Mouse (Mus musculus): ENCODE measurements around the gene Armc12. TPM values are rescaled to one million over a fixed set of nuclear protein-coding genes. Genes with fewer than 3 reads are reported as not detected.

Armc12 gene
- polyA plus RNA-seq, 1 experiment = not detected

DNA sequence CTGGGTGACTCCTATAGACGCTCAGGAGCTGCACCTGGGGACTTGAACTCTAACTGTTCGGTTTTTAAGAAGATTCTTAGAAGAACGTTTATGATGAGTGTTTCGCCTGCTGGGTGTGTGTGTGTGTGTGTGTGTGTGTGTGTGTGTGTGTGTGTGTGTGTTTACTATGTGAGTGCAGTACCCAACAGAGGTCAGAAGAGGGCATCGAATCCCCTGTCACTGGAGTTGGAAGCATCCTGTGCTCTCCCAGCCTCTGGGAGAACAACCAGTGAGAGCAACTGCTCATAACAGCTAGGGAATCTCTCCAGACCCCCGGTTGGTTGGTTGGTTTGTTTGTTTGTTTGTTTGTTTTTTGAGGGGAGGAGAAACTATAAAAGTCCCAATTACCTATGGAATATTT, 43.9 kb upstream of the Armc12 start:
- Histone ChIP-seq H3K4me2 (ENCODE audit: low read depth) (no peak overlapping the region), H3K27me3 (ENCODE audit: control insufficient read depth, insufficient read depth, insufficient read length) (no peaks in the 10 kb centered on the region), H3K4me3 (no peak overlapping the region), H3K36me3 (ENCODE audit: control insufficient read depth, insufficient read depth) (no peaks in the 10 kb centered on the region), H3K79me2 (ENCODE audit: control insufficient read depth, insufficient read depth) (peaks cover 10% of the 10 kb centered on the region), H3ac (ENCODE audit: control insufficient read depth, insufficient read length) (no peak overlapping the region)
- TF ChIP-seq POLR2A (IDR thresholded peaks at IDR 0.05; ENCODE audit: insufficient read length, low read depth) (no peak), SRF (IDR thresholded peaks at IDR 0.05; ENCODE audit: control insufficient read depth, insufficient read length, low read depth) (no peak), TCF3 (IDR thresholded peaks at IDR 0.05; ENCODE audit: insufficient read length, low read depth) (no peak), POLR2AphosphoS2 (IDR thresholded peaks at IDR 0.05; ENCODE audit: insufficient read length, low read depth) (no peak), CEBPB (IDR thresholded peaks at IDR 0.05; ENCODE audit: insufficient read depth, poor library complexity, severe bottlenecking) (no peak), USF1 (IDR thresholded peaks at IDR 0.05; ENCODE audit: low read depth) (no peak)

DNA sequence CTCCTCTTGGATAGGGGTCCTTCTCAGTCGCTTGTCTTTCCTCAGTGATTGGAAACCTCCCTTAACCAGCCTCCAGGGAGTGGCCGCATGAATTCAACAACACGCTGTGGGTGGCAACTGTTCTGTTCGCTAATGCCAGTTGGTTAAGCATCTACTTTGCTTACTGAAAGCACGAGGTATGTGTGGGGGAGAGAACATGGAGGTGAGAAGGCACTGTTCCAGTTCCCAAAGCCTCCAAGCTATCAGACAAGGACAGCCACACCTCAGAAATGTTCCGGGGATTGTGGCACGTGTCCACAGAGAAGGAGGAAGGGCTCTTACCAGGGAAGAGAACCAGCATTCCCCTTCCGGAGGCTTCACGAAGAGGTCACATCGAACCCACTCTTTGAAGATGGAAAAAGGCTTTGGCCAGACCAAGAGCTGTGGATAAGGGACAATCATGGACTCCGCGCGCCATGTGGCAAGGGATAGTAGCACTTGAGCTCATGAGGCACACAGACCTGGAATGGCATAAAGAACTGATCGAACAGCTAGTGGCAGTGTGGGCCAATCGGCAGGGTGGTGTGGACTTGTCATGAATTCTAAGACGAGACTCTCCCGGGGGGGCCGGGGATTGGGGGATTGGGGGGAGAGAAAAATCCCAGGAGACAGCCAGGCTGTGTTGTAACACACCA, 42.9 kb upstream of the Armc12 start:
- TF ChIP-seq MAX (IDR thresholded peaks at IDR 0.05; ENCODE audit: low read depth) = no peak
- no peak for TF ChIP-seq REST (IDR thresholded peaks at IDR 0.05; ENCODE audit: insufficient read depth, insufficient read length)
- TF ChIP-seq MYOG (IDR thresholded peaks at IDR 0.05; ENCODE audit: control insufficient read depth in 1 of 3, insufficient read depth in 1 of 3, insufficient read length in 2 of 3, low read depth in 2 of 3) = no peak
- TF ChIP-seq POLR2A (IDR thresholded peaks at IDR 0.05; ENCODE audit: insufficient read length, low read depth) = no peak
- TF ChIP-seq TCF12 (IDR thresholded peaks at IDR 0.05; ENCODE audit: insufficient read depth, poor library complexity, severe bottlenecking) = no peak
- no peak for TF ChIP-seq MYOD1 (IDR thresholded peaks at IDR 0.05; ENCODE audit: control insufficient read depth in 1 of 3, insufficient read length in 2 of 3, low read depth in 2 of 3)
- TF ChIP-seq USF1 (IDR thresholded peaks at IDR 0.05; ENCODE audit: low read depth) = no peak
- no peak for TF ChIP-seq E2F4 (IDR thresholded peaks at IDR 0.05; ENCODE audit: insufficient read depth)
- TF ChIP-seq SRF (IDR thresholded peaks at IDR 0.05; ENCODE audit: control insufficient read depth, insufficient read length, low read depth) = no peak
- no peak for TF ChIP-seq POLR2AphosphoS2 (IDR thresholded peaks at IDR 0.05; ENCODE audit: insufficient read length, low read depth)
- TF ChIP-seq TCF3 (IDR thresholded peaks at IDR 0.05; ENCODE audit: insufficient read length, low read depth) = no peak
- no peak for TF ChIP-seq CEBPB (IDR thresholded peaks at IDR 0.05; ENCODE audit: insufficient read depth, poor library complexity, severe bottlenecking)

DNA sequence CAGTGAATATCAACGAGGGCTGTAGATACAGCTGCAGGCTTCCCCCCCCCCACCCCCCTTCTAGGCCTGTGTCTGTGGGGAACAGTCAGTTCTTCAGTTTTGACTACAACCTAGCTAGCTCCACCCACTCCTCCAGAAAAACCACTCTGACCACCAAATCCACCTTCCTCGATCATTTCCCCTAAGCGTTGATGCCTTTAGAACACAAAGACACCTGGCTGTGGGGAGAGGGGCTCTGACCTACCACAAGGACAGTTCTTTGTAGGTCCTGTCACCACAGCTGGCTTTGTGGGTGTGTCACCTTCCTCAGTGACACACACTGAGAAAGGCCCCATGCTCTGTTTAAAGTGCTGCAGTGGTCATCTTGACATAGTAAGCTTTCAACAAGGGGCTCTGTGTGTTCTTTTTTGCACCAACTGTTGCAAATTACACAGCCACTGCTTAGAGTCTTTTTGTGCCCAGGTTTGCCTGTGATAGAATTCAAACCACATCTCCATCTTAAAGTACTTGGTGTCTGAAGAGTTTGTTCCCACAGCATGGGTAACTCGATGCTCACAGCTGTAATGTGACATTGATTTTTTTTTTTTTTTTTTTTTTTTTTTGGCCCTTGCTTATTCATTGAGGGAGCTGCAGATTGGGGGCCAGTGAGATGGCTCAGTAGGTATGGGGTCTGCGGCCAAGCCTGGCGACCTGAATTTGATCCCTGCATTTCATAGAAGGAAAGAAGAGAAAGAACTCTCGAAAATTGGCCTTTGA, 42.2 kb upstream of the Armc12 start:
- H3ac ChIP-seq (ENCODE audit: control insufficient read depth, insufficient read length) = no peak overlapping the region
- TF ChIP-seq TCF12 (IDR thresholded peaks at IDR 0.05; ENCODE audit: insufficient read depth, poor library complexity, severe bottlenecking) (no peak), CEBPB (IDR thresholded peaks at IDR 0.05; ENCODE audit: insufficient read depth, poor library complexity, severe bottlenecking) (no peak), POLR2A (IDR thresholded peaks at IDR 0.05; ENCODE audit: insufficient read length, low read depth) (no peak), REST (IDR thresholded peaks at IDR 0.05; ENCODE audit: insufficient read depth, insufficient read length) (no peak), MAX (IDR thresholded peaks at IDR 0.05; ENCODE audit: low read depth) (no peak), MYOG (IDR thresholded peaks at IDR 0.05; ENCODE audit: control insufficient read depth in 1 of 3, insufficient read depth in 1 of 3, insufficient read length in 2 of 3, low read depth in 2 of 3) (no peak), MYOD1 (IDR thresholded peaks at IDR 0.05; ENCODE audit: control insufficient read depth in 1 of 3, insufficient read length in 2 of 3, low read depth in 2 of 3) (no peak), POLR2AphosphoS2 (IDR thresholded peaks at IDR 0.05; ENCODE audit: insufficient read length, low read depth) (no peak), TCF3 (IDR thresholded peaks at IDR 0.05; ENCODE audit: insufficient read length, low read depth) (no peak), USF1 (IDR thresholded peaks at IDR 0.05; ENCODE audit: low read depth) (no peak), SRF (IDR thresholded peaks at IDR 0.05; ENCODE audit: control insufficient read depth, insufficient read length, low read depth) (no peak), E2F4 (IDR thresholded peaks at IDR 0.05; ENCODE audit: insufficient read depth) (no peak)
- no peaks in the 10 kb centered on the region for H3K27me3 ChIP-seq (ENCODE audit: control insufficient read depth, insufficient read depth, insufficient read length)
- H3K79me2 ChIP-seq (ENCODE audit: control insufficient read depth, insufficient read depth) = peaks cover 10% of the 10 kb centered on the region
- no peak overlapping the region for H3K4me3 ChIP-seq
- H3K36me3 ChIP-seq (ENCODE audit: control insufficient read depth, insufficient read depth) = no peaks in the 10 kb centered on the region
- no peak overlapping the region for H3K4me2 ChIP-seq (ENCODE audit: low read depth)

More for the DNA sequence above, 42.9 kb upstream of the Armc12 start:
- Histone ChIP-seq H3K4me3 (no peak overlapping the region), H3K36me3 (ENCODE audit: control insufficient read depth, insufficient read depth) (no peaks in the 10 kb centered on the region), H3K4me2 (ENCODE audit: low read depth) (no peak overlapping the region), H3K27me3 (ENCODE audit: control insufficient read depth, insufficient read depth, insufficient read length) (no peaks in the 10 kb centered on the region), H3K79me2 (ENCODE audit: control insufficient read depth, insufficient read depth) (peaks cover 10% of the 10 kb centered on the region), H3ac (ENCODE audit: control insufficient read depth, insufficient read length) (no peak overlapping the region)

DNA sequence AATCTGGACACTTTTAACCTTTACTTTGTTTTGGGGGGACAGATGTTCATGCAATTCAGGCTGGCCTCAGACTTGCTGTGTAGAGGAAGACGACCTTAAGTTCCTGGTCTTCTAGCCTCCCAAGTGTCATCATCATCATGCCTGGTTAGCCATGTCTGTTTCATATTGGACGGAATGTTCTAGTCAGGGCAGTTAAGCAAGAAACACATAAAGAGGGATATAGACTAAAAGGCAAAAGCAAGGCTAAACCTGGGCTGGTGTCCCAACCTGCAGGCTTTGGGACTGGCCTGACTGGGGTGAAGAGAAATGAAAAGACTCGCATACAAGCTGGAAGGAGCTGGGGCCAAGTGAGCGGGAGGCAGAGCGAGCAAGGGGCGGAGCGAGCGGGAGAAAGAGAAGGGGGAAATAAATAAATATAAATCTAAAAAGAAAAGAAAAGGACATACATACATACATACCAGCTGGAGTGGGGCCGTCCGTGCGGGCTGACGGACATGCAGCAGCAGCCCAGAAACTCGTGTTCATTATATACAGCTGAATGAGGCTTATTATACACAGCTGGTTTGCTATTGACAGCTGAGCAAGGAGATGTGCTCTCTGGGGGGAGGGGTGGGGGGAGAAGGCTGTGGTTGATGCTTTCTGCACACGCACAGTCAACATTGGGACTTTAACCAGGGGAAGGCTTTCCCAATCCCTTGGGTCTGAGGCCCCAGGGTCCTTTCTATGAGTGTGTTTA, 39.4 kb upstream of the Armc12 start:
- H3ac ChIP-seq (ENCODE audit: control insufficient read depth, insufficient read length) = no peak overlapping the region
- H3K36me3 ChIP-seq (ENCODE audit: control insufficient read depth, insufficient read depth) = no peaks in the 10 kb centered on the region
- TF ChIP-seq E2F4 (IDR thresholded peaks at IDR 0.05; ENCODE audit: insufficient read depth) (no peak), REST (IDR thresholded peaks at IDR 0.05; ENCODE audit: insufficient read depth, insufficient read length) (no peak), TCF3 (IDR thresholded peaks at IDR 0.05; ENCODE audit: insufficient read length, low read depth) (no peak), MAX (IDR thresholded peaks at IDR 0.05; ENCODE audit: low read depth) (no peak), CEBPB (IDR thresholded peaks at IDR 0.05; ENCODE audit: insufficient read depth, poor library complexity, severe bottlenecking) (no peak), TCF12 (IDR thresholded peaks at IDR 0.05; ENCODE audit: insufficient read depth, poor library complexity, severe bottlenecking) (no peak), POLR2A (IDR thresholded peaks at IDR 0.05; ENCODE audit: insufficient read length, low read depth) (no peak), USF1 (IDR thresholded peaks at IDR 0.05; ENCODE audit: low read depth) (no peak), MYOG (IDR thresholded peaks at IDR 0.05; ENCODE audit: control insufficient read depth in 1 of 3, insufficient read depth in 1 of 3, insufficient read length in 2 of 3, low read depth in 2 of 3) (no peak), SRF (IDR thresholded peaks at IDR 0.05; ENCODE audit: control insufficient read depth, insufficient read length, low read depth) (no peak), MYOD1 (IDR thresholded peaks at IDR 0.05; ENCODE audit: control insufficient read depth in 1 of 3, insufficient read length in 2 of 3, low read depth in 2 of 3) (no peak)
- H3K27me3 ChIP-seq (ENCODE audit: control insufficient read depth, insufficient read depth, insufficient read length) = no peaks in the 10 kb centered on the region
- H3K79me2 ChIP-seq (ENCODE audit: control insufficient read depth, insufficient read depth) = no peaks in the 10 kb centered on the region
- H3K4me3 ChIP-seq = no peak overlapping the region
- H3K4me2 ChIP-seq (ENCODE audit: low read depth) = no peak overlapping the region
